Mouse (Mus musculus): ENCODE results near the gene Rnd3. TPM values are rescaled to one million over a fixed set of nuclear protein-coding genes. Genes with fewer than 3 reads are reported as not detected.

Gene Rnd3
- polyA plus RNA-seq, 1 experiment from 2014 or later: 155 TPM

DNA sequence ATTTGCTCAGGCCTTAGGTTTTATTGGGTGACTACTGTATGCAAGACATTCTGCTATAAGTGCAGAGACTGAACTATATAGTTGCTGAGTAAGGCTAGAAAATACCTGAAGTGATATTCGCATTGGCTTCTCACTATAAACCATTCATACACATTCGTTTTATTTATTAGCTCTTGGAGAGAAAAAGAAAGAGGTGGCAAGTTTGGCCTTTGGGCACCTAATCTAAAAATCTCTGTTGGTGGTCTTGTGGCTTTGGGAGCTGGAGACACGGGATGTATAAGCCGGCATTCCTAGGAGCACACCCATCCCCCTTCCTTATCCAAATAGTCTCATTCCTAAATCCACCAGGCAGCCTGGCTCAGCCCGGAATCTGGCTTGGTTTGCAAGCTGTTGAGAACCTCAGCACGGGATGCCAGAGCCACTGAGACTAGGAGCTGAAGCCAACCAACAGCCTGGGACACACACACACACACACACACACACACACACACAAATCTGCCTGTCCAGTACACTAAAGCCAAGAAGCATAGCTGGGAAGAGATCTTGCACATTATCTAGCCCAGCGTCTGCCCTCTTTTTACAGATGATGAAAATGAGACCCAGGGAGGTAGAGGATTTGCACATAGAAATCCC is 3.0 kb downstream of the Rnd3 start:
- H3K36me3 ChIP-seq: peaks cover 47% of the 10 kb centered on the region
- H3K4me1 ChIP-seq: peaks cover 56% of the 10 kb centered on the region
- peak overlapping the region; percentile 97 for H3K27ac ChIP-seq (replicated peaks)
- H3K4me3 ChIP-seq: peak overlapping the region; percentile 95
- 5% methylated on average over 7 of the region's 7 CpGs for WGBS
- no peaks in the 10 kb centered on the region for H3K9me3 ChIP-seq (replicated peaks)
- DNase-seq (ENCODE audit: low spot score): peak; percentile 72
- H3K27me3 ChIP-seq (ENCODE audit: low read depth, poor library complexity, severe bottlenecking): no peaks in the 10 kb centered on the region

DNA sequence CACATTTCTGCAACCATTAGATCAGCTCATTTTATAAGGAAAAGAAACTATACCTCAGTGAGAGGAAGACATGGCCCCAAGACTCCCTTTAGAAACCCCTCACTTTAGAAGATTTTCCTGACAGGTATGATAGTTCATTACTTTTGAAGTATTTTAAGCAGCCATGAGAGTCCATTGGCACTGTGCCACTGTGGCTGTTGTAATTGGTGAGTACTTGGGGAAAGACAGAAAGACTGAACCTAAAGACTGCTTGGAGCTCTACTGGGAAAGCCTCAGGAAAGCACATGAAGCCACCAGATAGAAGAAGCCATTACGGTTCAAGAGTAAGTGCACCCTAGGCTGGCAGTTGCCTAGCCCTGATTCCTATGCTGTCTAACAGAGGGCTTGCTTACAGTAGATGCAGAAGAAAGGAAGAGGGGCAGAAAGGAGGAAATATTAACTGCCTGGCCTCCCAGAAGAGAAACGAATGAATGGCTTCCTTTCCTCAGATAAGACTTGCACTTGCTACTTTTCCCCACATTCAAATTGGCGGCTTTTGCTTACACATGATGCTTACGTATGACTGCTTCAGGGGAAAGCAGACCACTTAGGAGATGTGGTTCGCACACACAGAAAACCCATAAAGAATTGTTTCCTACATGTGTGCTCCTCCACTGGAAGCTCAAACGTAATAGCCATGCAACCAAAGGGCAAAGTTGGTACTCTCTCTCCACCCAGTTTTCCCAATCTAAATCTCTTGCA is 4.4 kb downstream of the Rnd3 start:
- WGBS: 61% methylated on average over 6 of the region's 6 CpGs
- Histone ChIP-seq H3K27ac (replicated peaks) (peak overlapping the region; percentile 97), H3K27me3 (ENCODE audit: low read depth, poor library complexity, severe bottlenecking) (no peaks in the 10 kb centered on the region), H3K4me1 (peaks cover 70% of the 10 kb centered on the region), H3K9me3 (replicated peaks) (no peaks in the 10 kb centered on the region), H3K4me3 (peak overlapping the region; percentile 95), H3K36me3 (peaks cover 47% of the 10 kb centered on the region)
- no peak for DNase-seq (ENCODE audit: low spot score)

DNA sequence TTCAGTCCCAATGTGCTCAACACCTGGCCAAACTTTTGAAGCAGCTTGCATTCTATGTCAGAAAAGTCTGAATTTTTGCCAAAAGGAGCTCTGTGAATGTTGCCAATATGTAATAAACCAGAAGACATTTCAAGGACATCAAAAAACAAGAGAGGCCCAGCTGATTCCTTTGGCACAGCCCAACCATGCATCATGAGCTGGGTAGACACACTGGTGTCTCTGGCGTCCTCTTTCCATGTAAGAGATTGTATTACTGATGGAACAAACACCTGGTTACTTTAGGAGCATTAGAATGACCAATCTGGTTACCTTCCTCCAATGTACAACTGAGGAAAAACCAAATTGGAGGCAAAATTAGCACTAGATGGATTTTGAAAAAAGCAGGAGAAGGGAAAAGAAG is 6.5 kb downstream of the Rnd3 start:
- 58% methylated on average over 1 of the region's 1 CpGs for WGBS
- no peaks in the 10 kb centered on the region for H3K9me3 ChIP-seq (replicated peaks)
- no peaks in the 10 kb centered on the region for H3K27me3 ChIP-seq (ENCODE audit: low read depth, poor library complexity, severe bottlenecking)
- DNase-seq (ENCODE audit: low spot score): no peak
- H3K4me3 ChIP-seq: peak overlapping the region; percentile 95
- peak overlapping the region; percentile 88; the same call in 1 of the 2 replicates for H3K27ac ChIP-seq (replicated peaks)
- H3K4me1 ChIP-seq: peaks cover 89% of the 10 kb centered on the region
- peaks cover 57% of the 10 kb centered on the region for H3K36me3 ChIP-seq

DNA sequence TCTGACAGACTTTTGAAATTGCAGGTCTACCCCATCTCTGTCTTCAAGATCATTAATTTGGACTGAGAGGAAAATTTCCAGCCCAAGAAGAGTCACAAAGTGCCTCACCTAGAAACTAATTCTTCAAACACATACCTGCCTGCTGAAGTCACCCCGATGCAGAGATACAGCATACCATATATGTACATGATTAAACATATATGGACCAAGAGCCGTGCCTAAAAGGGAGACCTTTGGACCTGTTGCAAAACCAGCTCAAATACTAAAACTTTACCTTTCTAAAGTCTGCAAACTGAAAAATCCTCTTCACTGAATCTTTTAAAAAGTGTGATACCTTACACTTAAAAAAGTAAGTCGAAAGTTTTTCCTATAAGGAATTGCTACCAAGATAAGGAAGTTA is 7.6 kb downstream of the Rnd3 start:
- Histone ChIP-seq H3K9me3 (replicated peaks) (no peaks in the 10 kb centered on the region), H3K4me3 (peak overlapping the region; percentile 95), H3K27me3 (ENCODE audit: low read depth, poor library complexity, severe bottlenecking) (no peaks in the 10 kb centered on the region), H3K27ac (replicated peaks) (peak overlapping the region; percentile 88), H3K36me3 (peaks cover 62% of the 10 kb centered on the region), H3K4me1 (peaks cover 94% of the 10 kb centered on the region)
- no peak for DNase-seq (ENCODE audit: low spot score)
- WGBS: 52% methylated on average over 3 of the region's 3 CpGs

DNA sequence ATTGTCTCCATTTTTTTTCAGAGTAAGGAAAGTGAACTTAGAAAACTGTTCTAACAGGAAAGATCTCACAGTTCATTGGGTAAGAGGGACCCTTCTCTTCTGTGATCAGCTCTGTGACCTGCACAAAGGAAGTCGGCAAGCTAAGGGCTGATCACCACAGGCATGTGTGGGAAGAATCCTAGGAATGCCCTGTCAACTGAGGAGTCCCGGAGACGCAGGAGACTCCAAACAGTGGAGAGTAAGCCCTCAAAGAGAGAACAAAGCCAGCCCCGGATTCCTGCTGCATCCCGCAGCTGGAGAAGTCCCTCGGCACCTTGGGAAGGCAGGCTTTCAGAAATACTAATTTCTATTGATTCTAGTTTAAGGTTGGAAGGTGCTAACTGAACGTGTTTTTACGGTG is 8.4 kb downstream of the Rnd3 start:
- Histone ChIP-seq H3K36me3 (peaks cover 70% of the 10 kb centered on the region), H3K4me3 (peak overlapping the region; percentile 95), H3K27ac (replicated peaks) (peak overlapping the region; percentile 88), H3K4me1 (peaks cover 90% of the 10 kb centered on the region), H3K9me3 (replicated peaks) (no peaks in the 10 kb centered on the region), H3K27me3 (ENCODE audit: low read depth, poor library complexity, severe bottlenecking) (no peaks in the 10 kb centered on the region)
- WGBS: 3% methylated on average over 8 of the region's 8 CpGs
- DNase-seq (ENCODE audit: low spot score): peak; percentile 82

DNA sequence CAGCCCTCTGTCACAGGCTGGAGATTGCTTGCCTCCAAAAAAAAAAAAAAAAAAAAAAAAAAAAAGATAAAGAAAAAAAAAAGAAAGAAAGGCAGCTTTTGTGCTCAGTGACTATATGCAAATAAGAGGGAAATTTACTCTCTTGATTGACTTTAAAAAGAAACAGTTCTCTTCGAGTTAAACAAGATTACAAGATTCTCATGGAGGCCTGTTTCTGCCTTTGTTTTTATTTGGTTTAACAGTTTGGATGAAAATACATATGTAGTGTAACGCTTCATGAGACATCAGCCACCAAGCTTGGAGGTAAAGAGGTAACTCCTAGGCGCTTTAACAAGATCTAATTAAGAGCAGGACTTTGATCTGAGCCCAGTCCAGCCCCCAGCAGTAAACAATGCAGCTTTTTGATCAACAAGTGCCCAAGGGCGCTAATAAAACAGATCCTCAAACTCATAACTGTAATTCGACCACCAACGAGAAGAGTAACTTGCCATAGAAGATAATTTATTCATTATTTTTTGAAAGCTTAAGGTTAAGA is 8.9 kb downstream of the Rnd3 start:
- peaks cover 85% of the 10 kb centered on the region for H3K4me1 ChIP-seq
- WGBS: under 1% methylated on average over 6 of the region's 6 CpGs
- no peaks in the 10 kb centered on the region for H3K27me3 ChIP-seq (ENCODE audit: low read depth, poor library complexity, severe bottlenecking)
- no peaks in the 10 kb centered on the region for H3K9me3 ChIP-seq (replicated peaks)
- H3K27ac ChIP-seq (replicated peaks): peak overlapping the region; percentile 88
- peak overlapping the region; percentile 95 for H3K4me3 ChIP-seq
- peak; percentile 27 for DNase-seq (ENCODE audit: low spot score)
- H3K36me3 ChIP-seq: peaks cover 74% of the 10 kb centered on the region

DNA sequence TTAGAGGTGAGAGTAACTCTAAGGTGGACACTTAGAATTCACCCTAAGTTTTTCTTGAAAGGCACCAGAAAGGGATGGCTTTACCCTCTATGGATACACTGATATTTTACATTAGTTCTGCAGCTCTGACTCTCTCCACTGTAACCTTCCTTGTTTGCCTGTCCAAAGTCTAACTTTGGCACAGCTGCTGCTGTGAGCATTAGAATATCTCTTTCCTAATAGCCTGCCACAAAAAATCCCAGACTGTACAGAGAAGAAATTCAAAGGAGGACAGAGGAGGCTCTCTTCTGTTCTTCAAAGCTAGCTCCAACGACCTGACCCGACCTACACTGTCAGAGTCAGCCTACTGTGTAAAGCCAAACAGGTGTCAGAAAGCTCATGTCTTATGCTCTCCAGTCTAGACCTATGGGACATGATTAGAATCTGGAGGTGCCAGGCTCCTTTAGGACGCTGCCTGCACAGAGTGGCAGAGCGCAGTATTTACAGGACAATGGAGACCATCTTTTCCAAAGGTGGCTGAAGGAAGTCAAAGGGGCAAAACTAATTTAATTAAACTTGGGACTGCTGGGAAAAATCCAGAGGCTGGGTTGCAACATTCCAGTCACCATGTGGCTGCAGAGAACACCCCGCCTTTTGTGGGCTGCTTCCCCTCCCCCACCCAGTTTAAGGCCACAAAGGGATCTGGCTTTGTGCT is 9.5 kb downstream of the Rnd3 start:
- Histone ChIP-seq H3K27me3 (ENCODE audit: low read depth, poor library complexity, severe bottlenecking) (no peaks in the 10 kb centered on the region), H3K27ac (replicated peaks) (peak overlapping the region; percentile 88), H3K36me3 (peaks cover 74% of the 10 kb centered on the region), H3K4me3 (peak overlapping the region; percentile 95), H3K9me3 (replicated peaks) (no peaks in the 10 kb centered on the region), H3K4me1 (peaks cover 79% of the 10 kb centered on the region)
- peak; percentile 84 for DNase-seq (ENCODE audit: low spot score)
- under 1% methylated on average over 5 of the region's 5 CpGs for WGBS

DNA sequence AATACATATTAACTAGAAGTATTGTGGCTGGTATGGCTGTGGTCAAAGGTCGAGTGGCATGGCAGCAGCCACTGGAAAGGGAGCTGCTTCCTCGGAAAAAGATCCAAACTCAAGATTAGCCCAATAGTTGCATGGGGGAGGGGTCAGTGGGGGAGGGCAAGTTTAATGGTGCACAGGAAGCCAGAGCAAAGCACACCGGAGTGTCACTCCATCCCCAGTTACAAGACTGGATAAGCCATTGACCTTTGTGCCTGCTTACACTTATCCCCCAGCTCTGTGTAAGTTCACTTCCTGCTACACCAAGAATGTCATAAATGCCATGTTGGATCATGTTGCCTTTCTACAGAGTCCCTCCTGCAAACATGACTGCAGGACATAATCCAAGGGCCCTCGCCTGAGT is 11.2 kb downstream of the Rnd3 start:
- Histone ChIP-seq H3K4me3 (no peak overlapping the region), H3K27ac (replicated peaks) (no peak overlapping the region), H3K36me3 (peaks cover 74% of the 10 kb centered on the region), H3K4me1 (peaks cover 63% of the 10 kb centered on the region), H3K27me3 (ENCODE audit: low read depth, poor library complexity, severe bottlenecking) (no peaks in the 10 kb centered on the region), H3K9me3 (replicated peaks) (no peaks in the 10 kb centered on the region)
- WGBS: 37% methylated on average over 4 of the region's 4 CpGs
- DNase-seq (ENCODE audit: low spot score): no peak

DNA sequence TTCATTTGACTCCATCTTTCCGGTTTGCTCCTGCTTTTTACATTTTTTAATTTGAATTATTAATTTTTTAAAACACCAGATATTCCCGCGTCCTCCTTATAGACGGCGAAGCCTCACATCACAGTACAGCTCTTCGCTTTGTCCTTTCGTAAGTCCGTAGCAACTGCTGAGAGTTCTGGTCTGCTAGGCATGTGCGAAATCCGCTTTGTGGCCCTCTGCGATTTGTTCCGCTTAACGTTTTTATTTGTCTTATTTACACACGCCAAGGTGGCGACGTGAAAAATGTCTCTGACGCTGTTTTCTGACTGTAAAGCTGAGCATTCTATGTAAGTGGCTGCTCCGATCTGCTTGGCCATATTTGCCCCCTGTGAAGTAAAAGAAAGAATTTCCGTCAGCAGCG is 16.7 kb downstream of the Rnd3 start:
- no peaks in the 10 kb centered on the region for H3K9me3 ChIP-seq (replicated peaks)
- H3K36me3 ChIP-seq: peaks cover 79% of the 10 kb centered on the region
- peaks cover 13% of the 10 kb centered on the region for H3K4me1 ChIP-seq
- WGBS: 88% methylated on average over 20 of the region's 20 CpGs
- H3K27me3 ChIP-seq (ENCODE audit: low read depth, poor library complexity, severe bottlenecking): no peaks in the 10 kb centered on the region
- H3K27ac ChIP-seq (replicated peaks): no peak overlapping the region
- no peak for DNase-seq (ENCODE audit: low spot score)
- no peak overlapping the region for H3K4me3 ChIP-seq

DNA sequence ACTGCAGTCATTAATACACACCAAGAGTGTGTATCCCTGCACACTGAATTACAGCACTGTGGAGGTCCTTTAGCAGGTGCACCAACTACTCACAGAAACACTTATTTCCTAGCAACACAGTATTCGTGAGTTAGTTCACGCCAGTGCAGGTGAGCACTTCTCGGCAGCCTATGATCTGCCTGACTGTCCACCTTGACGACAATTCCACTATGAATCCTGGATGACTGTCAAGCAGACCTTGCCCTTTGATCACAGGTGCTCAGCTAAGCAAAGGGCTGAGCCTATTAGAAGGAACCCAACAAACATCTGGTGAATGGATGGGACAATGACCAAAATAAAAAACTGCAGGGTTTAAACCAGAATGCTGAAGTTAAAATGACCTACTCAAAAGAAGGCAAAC is 20.8 kb downstream of the Rnd3 start:
- no peaks in the 10 kb centered on the region for H3K27me3 ChIP-seq (ENCODE audit: low read depth, poor library complexity, severe bottlenecking)
- WGBS: 86% methylated on average over 4 of the region's 4 CpGs
- no peak for DNase-seq (ENCODE audit: low spot score)
- 0 out of 2 replicates have a peak, but pooled peaks cover 5% of the 10 kb centered on the region for H3K4me1 ChIP-seq
- H3K4me3 ChIP-seq: no peak overlapping the region
- no peak overlapping the region for H3K27ac ChIP-seq (replicated peaks)
- H3K9me3 ChIP-seq (replicated peaks): no peaks in the 10 kb centered on the region
- peaks cover 38% of the 10 kb centered on the region for H3K36me3 ChIP-seq

DNA sequence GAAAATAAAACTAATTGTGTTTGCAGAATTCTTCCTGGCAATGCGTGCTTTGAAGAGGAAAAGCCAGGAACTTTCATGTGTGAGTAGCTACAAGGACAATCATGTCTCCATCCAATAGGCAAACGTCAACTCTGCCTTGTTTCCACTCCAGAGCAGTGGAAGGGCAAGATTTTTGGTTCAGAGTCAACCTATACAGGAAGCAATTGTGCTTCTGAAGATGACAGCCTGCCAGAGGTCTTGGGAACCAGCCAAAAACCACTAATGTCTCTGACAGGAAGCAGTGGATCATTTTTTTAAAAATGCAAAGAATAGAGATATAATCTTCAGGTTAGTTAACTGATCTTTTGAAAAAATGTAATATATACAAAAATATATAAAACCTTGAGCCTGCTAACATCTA is 38.6 kb downstream of the Rnd3 start:
- H3K9me3 ChIP-seq (replicated peaks): no peaks in the 10 kb centered on the region
- no peaks in the 10 kb centered on the region for H3K27me3 ChIP-seq (ENCODE audit: low read depth, poor library complexity, severe bottlenecking)
- DNase-seq (ENCODE audit: low spot score): no peak
- WGBS: 82% methylated on average over 2 of the region's 2 CpGs
- H3K4me1 ChIP-seq: no peaks in the 10 kb centered on the region
- no peak overlapping the region for H3K27ac ChIP-seq (replicated peaks)
- H3K36me3 ChIP-seq: no peaks in the 10 kb centered on the region
- no peak overlapping the region for H3K4me3 ChIP-seq

DNA sequence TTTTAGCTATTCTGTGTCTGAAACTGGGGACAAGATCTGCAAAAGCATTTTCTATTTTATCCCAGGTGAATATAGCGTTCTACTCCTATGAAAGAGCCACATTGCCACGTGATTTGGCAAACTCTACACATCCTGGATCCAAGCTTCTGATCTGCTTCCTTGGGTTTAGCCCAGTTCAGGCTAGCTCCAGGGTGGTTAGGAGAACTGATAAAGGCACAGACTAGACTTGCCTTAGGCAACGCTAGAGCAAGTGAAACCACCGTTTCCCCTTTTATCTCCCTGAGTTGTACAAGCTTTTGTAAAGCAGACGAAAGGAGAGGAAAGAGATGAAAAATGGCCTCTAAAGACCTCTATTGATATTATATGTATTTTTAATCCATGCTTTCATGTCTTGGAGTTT is 40.3 kb downstream of the Rnd3 start:
- H3K36me3 ChIP-seq: no peaks in the 10 kb centered on the region
- WGBS: 78% methylated on average over 5 of the region's 5 CpGs
- H3K4me1 ChIP-seq: no peaks in the 10 kb centered on the region
- H3K27ac ChIP-seq (replicated peaks): no peak overlapping the region
- H3K9me3 ChIP-seq (replicated peaks): no peaks in the 10 kb centered on the region
- H3K27me3 ChIP-seq (ENCODE audit: low read depth, poor library complexity, severe bottlenecking): no peaks in the 10 kb centered on the region
- H3K4me3 ChIP-seq: no peak overlapping the region
- DNase-seq (ENCODE audit: low spot score): no peak

DNA sequence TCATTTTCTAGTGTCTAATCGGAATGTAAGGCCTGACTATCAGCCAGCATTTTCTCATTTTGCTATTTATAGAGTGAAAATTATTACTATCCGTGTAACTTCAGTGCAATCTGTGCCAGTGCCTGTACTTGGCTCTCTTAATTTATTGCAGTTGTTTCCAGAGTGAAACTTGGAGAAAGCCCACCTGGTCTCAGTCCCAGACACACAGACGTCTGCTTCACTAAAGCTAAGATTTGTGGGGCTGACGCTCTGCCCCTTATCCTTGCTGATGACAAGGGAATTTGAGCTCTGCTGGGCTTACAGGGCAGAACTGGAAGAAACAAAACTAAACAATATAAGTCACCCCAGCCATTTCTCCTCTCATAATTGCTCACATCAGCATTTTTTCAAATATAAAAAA is 47.7 kb downstream of the Rnd3 start:
- Histone ChIP-seq H3K27ac (replicated peaks) (no peak overlapping the region), H3K4me3 (no peak overlapping the region), H3K36me3 (no peaks in the 10 kb centered on the region), H3K9me3 (replicated peaks) (no peaks in the 10 kb centered on the region), H3K27me3 (ENCODE audit: low read depth, poor library complexity, severe bottlenecking) (no peaks in the 10 kb centered on the region), H3K4me1 (peaks cover 10% of the 10 kb centered on the region)
- WGBS: 79% methylated on average over 4 of the region's 4 CpGs
- no peak for DNase-seq (ENCODE audit: low spot score)
